Mouse (Mus musculus) spleen, adult 2 months (tissue): Measurements from ENCODE around the gene Smim15.

Experiments used
- CTCF ChIP-seq: fragments of 200-500 bp; IDR thresholded peaks from 2 replicates; pipeline ENCODE4 v1.5.1; 2011; ENCODE audit warnings: mild to moderate bottlenecking, inconsistent platforms; ENCODE audit not compliant: insufficient read depth, insufficient read length, insufficient replicate concordance; ENCODE audit errors: extremely low read depth
- POLR2A ChIP-seq: fragments of 200-500 bp; IDR thresholded peaks from 2 replicates; pipeline ENCODE4 v1.6.1; 2011; ENCODE audit warnings: low read depth, low read length, inconsistent platforms

- TF ChIP-seq POLR2A (no peak), CTCF (no peak)
Observed at GRCm38 (mm10) chr13:107996301-107996700, 47.9 kb upstream of the Smim15 start.
